ENCODE assay signal across 14 mouse cellular contexts in genomic region chr2:50656351-50656750, GRCm38 (mm10).
"Had no signal": no experiment of that assay in that cellular context is flagged by ENCODE, and none has a peak within 500 bp of the region (broad histone marks: within the 10 kb centered on the region; RNA-seq: fewer than 3 reads in every experiment).

No protein-coding gene starts in this region.

- ATAC-seq: midbrain, embryonic 13.5 days; midbrain, embryonic 15.5 days had no signal

- DNase-seq: lung, adult 18-20 months; lung, embryonic 14.5 days; lung, postnatal 10 days; lung, postnatal 4 days; retina, postnatal 1 day; right cerebral cortex, adult 18-20 months; right cerebral cortex, postnatal 25 days; right cerebral cortex, postnatal 4 days; spleen, adult 18-20 months; thymus, adult 18-20 months; thymus, postnatal 14 days; thymus, postnatal 36 days had no signal
